8 mouse cellular contexts compared by ENCODE assay signal in genomic region chrX:20730048-20730447, GRCm38 (mm10). TPM values are rescaled to one million over a fixed set of nuclear protein-coding genes. Genes with fewer than 3 reads are reported as not detected.
DNase-seq lines count a peak whose midpoint lies in the region; ATAC-seq and TF ChIP-seq lines count a peak whose summit lies in the region.
"Not testable (repeated sequence)": the region's sequence is repeated elsewhere in the genome, so short reads cannot be mapped to it uniquely, and the experiment has no call there.

No protein-coding gene starts in this region.

- not testable (repeated sequence) for H3K4me1 ChIP-seq in embryonic facial prominence, embryonic 10.5 days; heart, embryonic 15.5 days (replicated peaks); intestine, embryonic 16.5 days (ENCODE audit: control insufficient read depth, insufficient read depth, low read length); stomach, postnatal 0 days (replicated peaks; ENCODE audit: control insufficient read depth, insufficient read depth)

- not testable (repeated sequence) for H3K9me3 ChIP-seq in embryonic facial prominence, embryonic 10.5 days; heart, embryonic 15.5 days (replicated peaks); intestine, embryonic 16.5 days (ENCODE audit: control insufficient read depth, low read length); stomach, postnatal 0 days (ENCODE audit: control insufficient read depth, low read length)

- peak; percentile 13 for DNase-seq in CD4-positive, CD25-positive, alpha-beta regulatory T cell, adult 2 months (ENCODE audit: low read depth, low spot score)
- peak; percentile 12 for DNase-seq in adrenal gland, adult 8-10 months
- DNase-seq in embryonic facial prominence, embryonic 10.5 days (ENCODE audit: low spot score): peak; percentile 8
- peak; percentile 4 to 21 for DNase-seq in kidney, postnatal 36 days
- peak; percentile 25 for DNase-seq in lung, postnatal 10 days
- peak; percentile 13 for DNase-seq in stomach, postnatal 0 days (ENCODE audit: low spot score)

- H3K9ac ChIP-seq in heart, embryonic 15.5 days; intestine, embryonic 16.5 days (ENCODE audit: low read depth, low read length); stomach, postnatal 0 days (ENCODE audit: low read length): not testable (repeated sequence)

- not testable (repeated sequence) for TF ChIP-seq CTCF in stomach, postnatal 0 days (IDR thresholded peaks at IDR 0.05; ENCODE audit: low read depth)

- H3K4me2 ChIP-seq in heart, embryonic 15.5 days: peak overlapping the region; percentile 8; the same call in 1 of the 2 replicates
- not testable (repeated sequence) for H3K4me2 ChIP-seq in intestine, embryonic 16.5 days (ENCODE audit: low read depth, low read length); stomach, postnatal 0 days (replicated peaks; ENCODE audit: low read depth)

- not testable (repeated sequence) for H3K27me3 ChIP-seq in embryonic facial prominence, embryonic 10.5 days (replicated peaks; ENCODE audit: low read depth, poor library complexity, severe bottlenecking); heart, embryonic 15.5 days; intestine, embryonic 16.5 days (replicated peaks; ENCODE audit: control insufficient read depth, insufficient read depth, low read length); stomach, postnatal 0 days (ENCODE audit: control insufficient read depth, insufficient read depth, low read length)

- ATAC-seq in heart, embryonic 15.5 days (replicated peaks; ENCODE audit: insufficient number of reproducible peaks, insufficient read depth, low FRiP score, low read depth); stomach, postnatal 0 days (ENCODE audit: low FRiP score, low TSS enrichment): not testable (repeated sequence)
- peak; percentile 40; the same call in 1 of the 2 replicates for ATAC-seq in intestine, embryonic 16.5 days

- not testable (repeated sequence) for TF ChIP-seq EP300 in stomach, postnatal 0 days (optimal IDR thresholded peaks at IDR 0.05)

- H3K4me3 ChIP-seq in embryonic facial prominence, embryonic 10.5 days; heart, embryonic 15.5 days; intestine, embryonic 16.5 days (ENCODE audit: low read length); stomach, postnatal 0 days (ENCODE audit: low read depth, low read length): not testable (repeated sequence)

- 50% methylated on average over 10 of the region's 10 CpGs for WGBS in embryonic facial prominence, embryonic 10.5 days
- WGBS in heart, embryonic 15.5 days: 46% methylated on average over 10 of the region's 10 CpGs
- WGBS in intestine, embryonic 16.5 days: 36% methylated on average over 10 of the region's 10 CpGs
- 39% methylated on average over 10 of the region's 10 CpGs for WGBS in stomach, postnatal 0 days

- not testable (repeated sequence) for H3K27ac ChIP-seq in embryonic facial prominence, embryonic 10.5 days (replicated peaks); heart, embryonic 15.5 days; intestine, embryonic 16.5 days (ENCODE audit: low read length); stomach, postnatal 0 days (replicated peaks)

- H3K36me3 ChIP-seq in embryonic facial prominence, embryonic 10.5 days (replicated peaks); heart, embryonic 15.5 days; intestine, embryonic 16.5 days (ENCODE audit: control insufficient read depth, insufficient read depth, low read length); stomach, postnatal 0 days (ENCODE audit: control insufficient read depth, insufficient read depth, low read length): not testable (repeated sequence)

RNA-seq across cellular contexts. Expression of gene Usp11, which starts 26.3 kb away (rescaled TPM):
- 10 to 100 TPM; 35.6 to 56.0 (median 46.1) TPM for total RNA-seq in adrenal gland, adult 8-10 months (2022)
- 59.8 and 60.1 TPM in 2 replicates for polyA plus RNA-seq in embryonic facial prominence, embryonic 10.5 days (2016; fragmentation: Nextera tagmentation; extraction: Ambion mirVana)
- polyA plus RNA-seq in heart, embryonic 15.5 days (2015; fragmentation: Nextera tagmentation; extraction: Ambion mirVana): 27.4 and 35.5 TPM in 2 replicates
- 25.6 and 27.6 TPM in 2 replicates for polyA plus RNA-seq in intestine, embryonic 16.5 days (2015; fragmentation: Nextera tagmentation; extraction: Ambion mirVana)
- 3.8 and 4.2 TPM in 2 replicates for polyA plus RNA-seq in stomach, postnatal 0 days (2015; fragmentation: Nextera tagmentation; extraction: Ambion mirVana)

RNA-seq across cellular contexts. Expression of gene Cdk16, which starts 42.3 kb away (rescaled TPM):
- 100 to 1,000 TPM; 143 to 182 (median 161) TPM for total RNA-seq in adrenal gland, adult 8-10 months (2022)
- 120 and 121 TPM in 2 replicates for polyA plus RNA-seq in embryonic facial prominence, embryonic 10.5 days (2016; fragmentation: Nextera tagmentation; extraction: Ambion mirVana)
- polyA plus RNA-seq in heart, embryonic 15.5 days (2015; fragmentation: Nextera tagmentation; extraction: Ambion mirVana): 107 and 136 TPM in 2 replicates
- polyA plus RNA-seq in intestine, embryonic 16.5 days (2015; fragmentation: Nextera tagmentation; extraction: Ambion mirVana): 83.0 and 89.0 TPM in 2 replicates
- 47.3 and 53.5 TPM in 2 replicates for polyA plus RNA-seq in stomach, postnatal 0 days (2015; fragmentation: Nextera tagmentation; extraction: Ambion mirVana)
